Mouse (Mus musculus) frontal cortex, adult (tissue): ENCODE results near the gene Gm21972.

Experiments
- ATAC-seq: cut with Nextera tagmentation; 2 replicates; pipeline ENCODE4 v1.9.2; 2017; ENCODE audit warnings: mild to moderate bottlenecking, moderate library complexity, mixed read lengths; ENCODE audit not compliant: low TSS enrichment

Gm21972 gene

DNA sequence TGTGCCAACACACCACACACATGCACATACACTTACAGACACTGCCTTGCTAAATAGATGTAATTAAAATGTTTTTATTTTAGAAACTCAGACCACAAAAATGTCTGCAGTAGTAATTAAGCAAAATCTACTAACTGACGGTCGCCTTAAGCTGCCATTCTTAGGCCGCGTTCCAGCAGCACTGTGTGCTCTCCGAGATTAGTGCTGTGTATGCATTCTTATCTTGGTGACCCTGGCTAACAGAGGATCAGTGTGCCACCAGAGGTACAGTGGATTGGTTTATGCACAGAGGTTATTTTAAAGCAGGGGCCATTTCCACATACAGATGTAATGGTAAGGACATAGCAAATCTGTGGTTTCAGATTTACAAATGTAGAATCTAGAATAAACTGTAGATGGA lies 27.6 kb downstream of the Gm21972 start:
- no peak for ATAC-seq

GRCm38 (mm10) chr1:86174602-86175001 lies 41.2 kb downstream of the Gm21972 start:
- no peak for ATAC-seq

DNA sequence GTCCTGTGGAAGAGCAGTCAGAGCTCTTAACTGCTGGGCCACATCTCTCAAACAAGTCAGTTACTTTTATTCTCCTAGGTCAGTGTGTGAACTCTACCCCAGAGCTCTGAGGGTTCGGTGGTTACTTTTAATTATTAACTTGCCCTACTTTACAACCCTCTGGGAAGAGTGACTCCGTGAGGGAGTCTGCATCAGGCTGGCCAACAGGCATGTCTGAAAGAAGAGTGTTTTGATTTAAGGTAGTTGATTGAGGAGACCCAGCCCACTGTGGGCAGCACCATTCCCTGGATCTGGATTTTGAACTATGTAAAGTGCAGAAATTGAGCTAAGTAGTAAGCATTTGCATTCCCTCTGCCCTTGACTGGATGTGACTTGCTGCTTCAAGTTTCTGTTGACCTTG lies 42.6 kb downstream of the Gm21972 start:
- no peak for ATAC-seq

GRCm38 (mm10) chr1:86178462-86179253 lies 45.2 kb downstream of the Gm21972 start:
- peak; percentile 87 for ATAC-seq

- ATAC-seq, result no peak
These were observed 48.7 kb downstream of the Gm21972 start for GRCm38 (mm10) chr1:86182004-86182709.

- no peak for ATAC-seq
These were observed 50.3 kb downstream of the Gm21972 start for GRCm38 (mm10) chr1:86183577-86184263.

GRCm38 (mm10) chr1:86186762-86187161 lies 53.3 kb downstream of the Gm21972 start:
- ATAC-seq, result no peak

DNA sequence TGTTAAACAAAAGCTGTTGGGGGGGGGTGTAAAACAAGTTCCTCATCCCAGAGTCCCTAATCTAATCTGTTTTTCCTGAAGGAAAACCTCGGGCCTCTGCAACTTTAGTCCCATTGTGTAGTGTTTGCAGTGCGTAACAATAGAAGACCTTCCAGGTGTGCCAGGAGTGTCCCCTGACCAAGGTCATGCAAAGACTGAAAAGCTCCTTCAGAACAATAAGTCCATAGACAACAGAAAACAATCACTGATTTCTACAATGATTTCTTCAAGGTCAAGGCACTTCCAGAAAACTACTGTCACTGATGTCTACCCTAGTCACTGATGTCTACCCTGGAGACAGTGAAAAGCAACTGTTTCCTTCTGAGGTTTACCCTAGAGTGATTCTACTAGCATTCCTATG lies 54.4 kb downstream of the Gm21972 start:
- ATAC-seq, result no peak

DNA sequence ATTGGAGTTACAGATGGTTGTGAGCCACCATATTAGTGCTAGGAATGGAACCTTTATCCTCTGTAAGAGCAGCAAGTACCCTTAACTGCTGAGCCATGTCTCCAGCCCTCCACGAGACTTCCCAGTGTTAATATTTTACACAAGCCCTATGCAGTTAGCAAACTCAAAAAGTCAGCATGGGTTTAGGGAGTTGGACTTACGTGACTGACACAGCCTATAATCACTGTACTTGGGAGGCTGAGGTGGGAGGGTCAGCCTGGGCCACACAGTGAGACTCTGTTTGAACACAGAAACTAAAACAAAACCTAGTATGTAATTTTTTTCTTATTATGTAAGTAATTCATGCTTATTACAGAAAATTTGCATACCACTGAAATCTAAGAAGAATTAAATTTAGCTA lies 54.8 kb downstream of the Gm21972 start:
- ATAC-seq, result 0 out of 2 replicates have a peak, but pooled peaks have one; percentile 16

DNA sequence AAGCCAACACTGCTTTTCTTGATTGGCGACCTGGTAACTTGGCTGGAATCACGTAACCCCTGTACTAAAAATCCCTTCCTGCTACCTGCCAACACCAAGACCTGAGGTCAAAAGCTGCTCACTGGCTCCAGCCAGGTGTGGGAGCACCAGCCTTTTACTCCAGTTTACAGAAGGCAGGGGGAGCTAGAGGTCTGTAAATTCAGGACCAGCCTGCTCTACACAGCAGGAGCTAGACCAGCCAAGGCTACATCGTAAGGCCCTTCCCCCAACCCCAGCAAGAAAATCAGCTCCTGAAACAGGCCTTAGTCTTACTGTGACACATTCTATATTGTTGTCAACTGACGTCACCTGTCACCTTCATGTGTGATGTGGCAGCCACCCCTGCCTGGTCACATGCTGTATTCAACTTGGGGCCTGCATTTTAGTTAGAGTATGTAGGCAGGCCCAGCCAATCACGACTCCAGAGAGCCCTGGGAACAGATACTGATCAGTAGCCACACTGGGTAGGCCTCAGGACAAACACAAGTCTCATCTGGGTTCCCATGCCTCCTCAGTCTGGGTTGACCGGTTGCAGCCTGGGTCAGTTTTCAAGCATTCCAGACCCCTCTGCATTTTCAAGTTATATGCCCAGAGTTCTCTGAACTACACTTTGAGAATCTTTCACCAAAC lies 55.7 kb downstream of the Gm21972 start:
- ATAC-seq, result no peak

- no peak for ATAC-seq
These were observed 57.4 kb downstream of the Gm21972 start for GRCm38 (mm10) chr1:86190843-86191242.

DNA sequence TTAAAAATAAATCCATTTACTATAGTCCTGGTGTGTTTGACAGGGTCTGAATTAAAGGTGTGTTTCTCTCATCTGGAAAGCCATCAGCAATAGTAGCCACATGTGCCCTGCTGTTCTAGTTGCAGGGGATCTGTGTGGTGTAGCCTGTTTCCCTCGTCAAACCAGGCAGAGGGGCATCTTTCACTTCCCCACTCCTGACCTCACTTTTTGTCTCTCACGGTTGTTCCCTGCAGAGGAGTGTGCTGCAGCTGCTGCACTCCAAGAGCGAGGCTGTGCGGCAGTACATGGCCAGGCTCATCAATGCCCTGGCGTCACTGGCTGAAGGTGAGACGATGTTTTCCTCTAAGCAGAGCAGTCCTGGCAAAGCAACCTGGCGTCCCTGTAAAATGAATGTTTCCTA lies 60.6 kb downstream of the Gm21972 start:
- no peak for ATAC-seq

DNA sequence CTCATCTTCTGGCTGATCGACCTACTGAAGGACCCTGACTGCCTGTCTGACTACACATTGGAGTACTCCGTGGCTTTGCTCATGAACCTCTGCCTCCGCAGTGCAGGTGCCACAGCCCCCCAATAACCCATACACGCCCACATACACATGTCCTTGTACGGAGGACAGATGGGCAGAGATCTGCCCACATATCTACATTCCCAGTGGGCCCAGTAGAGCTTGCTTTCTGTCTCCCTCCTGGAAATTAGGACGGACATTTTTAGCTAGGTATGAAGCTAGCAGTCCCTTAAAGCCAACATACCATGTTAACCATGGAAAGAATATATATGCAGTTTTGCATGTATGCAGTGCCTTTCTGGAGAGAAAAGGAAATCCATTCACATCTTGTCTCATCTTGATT lies 64.8 kb downstream of the Gm21972 start:
- peak; percentile 65 for ATAC-seq

DNA sequence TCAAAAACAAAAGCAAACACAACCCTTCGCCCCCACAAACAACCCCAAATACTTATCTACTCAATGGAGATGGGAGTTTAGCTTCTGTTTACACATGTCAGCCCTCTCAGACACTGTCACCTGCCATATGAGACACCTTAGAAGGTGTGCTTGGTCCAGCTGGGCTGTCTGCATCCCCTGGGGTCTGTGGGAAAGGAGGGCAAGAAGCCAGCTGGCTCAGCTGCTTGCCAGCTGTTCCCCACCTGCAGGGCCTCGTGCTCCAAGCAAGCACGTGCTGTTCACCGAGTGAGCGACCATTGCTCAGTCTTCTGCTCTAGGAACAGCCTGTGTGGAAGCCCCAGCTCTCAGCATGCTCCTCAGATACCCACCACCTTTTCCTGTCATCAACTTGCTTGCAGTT lies 65.6 kb downstream of the Gm21972 start:
- no peak for ATAC-seq

- no peak for ATAC-seq
These were observed 67.9 kb downstream of the Gm21972 start for GRCm38 (mm10) chr1:86201312-86201711.

- ATAC-seq, result peak; percentile 77
These were observed 69.3 kb downstream of the Gm21972 start for GRCm38 (mm10) chr1:86202617-86203219.

GRCm38 (mm10) chr1:86210676-86211075 lies 77.2 kb downstream of the Gm21972 start:
- no peak for ATAC-seq

DNA sequence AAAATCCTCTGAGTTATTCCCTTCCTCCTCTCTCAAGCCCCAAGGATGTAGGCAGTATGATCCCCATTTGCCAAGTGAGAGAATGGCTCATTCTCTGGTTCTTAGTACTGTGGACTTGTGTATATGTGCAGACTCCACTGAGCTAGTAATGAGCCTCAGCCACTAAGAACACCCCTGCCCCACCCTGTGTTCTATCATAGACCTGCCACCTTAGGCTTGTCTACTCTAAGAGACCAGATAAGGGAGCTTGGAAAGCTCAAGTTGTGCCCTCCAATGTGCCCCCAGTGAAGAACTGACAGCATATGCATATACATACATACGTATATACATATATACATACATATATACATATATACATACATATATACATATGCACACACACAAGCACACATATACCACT lies 78.1 kb downstream of the Gm21972 start:
- no peak for ATAC-seq
